Mouse (Mus musculus) 3T3-L1 (cell line): ENCODE data around the gene Rbm33.

ENCODE experiments used
- DNase-seq: peaks from one replicate; pipeline ENCODE4 v3.0.0-alpha.2; 2015; ENCODE audit warnings: low read depth, low spot score

Rbm33 gene

GRCm38 (mm10) chr5:28316722-28317245 is at the start of gene Rbm33:
Rbm33 (plus strand) TSS chr5:28317121.
- peak; percentile 82 for DNase-seq

- no peak for DNase-seq
Observed at GRCm38 (mm10) chr5:28267576-28267975, 49.3 kb upstream of the Rbm33 start.

GRCm38 (mm10) chr5:28269469-28269991 is 47.4 kb upstream of the Rbm33 start:
- DNase-seq = no peak

GRCm38 (mm10) chr5:28272836-28273235 is 44.1 kb upstream of the Rbm33 start:
- DNase-seq = no peak

- DNase-seq = no peak
Observed at GRCm38 (mm10) chr5:28277279-28277678, 39.6 kb upstream of the Rbm33 start.

GRCm38 (mm10) chr5:28289111-28289510 is 27.8 kb upstream of the Rbm33 start:
- no peak for DNase-seq

- DNase-seq = no peak
Observed at GRCm38 (mm10) chr5:28290630-28291029, 26.3 kb upstream of the Rbm33 start.

GRCm38 (mm10) chr5:28291118-28291850 is 25.6 kb upstream of the Rbm33 start:
- DNase-seq = no peak

- DNase-seq = no peak
Observed at GRCm38 (mm10) chr5:28292281-28292680, 24.6 kb upstream of the Rbm33 start.

GRCm38 (mm10) chr5:28293990-28294389 is 22.9 kb upstream of the Rbm33 start:
- DNase-seq = peak; percentile 82

GRCm38 (mm10) chr5:28298161-28298560 is 18.8 kb upstream of the Rbm33 start:
- DNase-seq = no peak

- DNase-seq = peak; percentile 76
Observed at GRCm38 (mm10) chr5:28298693-28299092, 18.2 kb upstream of the Rbm33 start.

- DNase-seq = no peak
Observed at GRCm38 (mm10) chr5:28299346-28299745, 17.6 kb upstream of the Rbm33 start.

GRCm38 (mm10) chr5:28302671-28303070 is 14.2 kb upstream of the Rbm33 start:
- no peak for DNase-seq

GRCm38 (mm10) chr5:28304551-28304950 is 12.4 kb upstream of the Rbm33 start:
- DNase-seq = no peak

GRCm38 (mm10) chr5:28315526-28315925 is 1.4 kb upstream of the Rbm33 start:
- DNase-seq = no peak

GRCm38 (mm10) chr5:28316151-28316721 is 685 bp upstream of the Rbm33 start:
- DNase-seq = peak; percentile 55

GRCm38 (mm10) chr5:28317253-28317916 is 464 bp downstream of the Rbm33 start:
- peak; percentile 44 for DNase-seq

GRCm38 (mm10) chr5:28317917-28318267 is 971 bp downstream of the Rbm33 start:
- DNase-seq = peak; percentile 58

- DNase-seq = peak; percentile 34
Observed at GRCm38 (mm10) chr5:28318671-28319070, 1.8 kb downstream of the Rbm33 start.

GRCm38 (mm10) chr5:28321769-28322168 is 4.8 kb downstream of the Rbm33 start:
- no peak for DNase-seq

GRCm38 (mm10) chr5:28322189-28322588 is 5.3 kb downstream of the Rbm33 start:
- no peak for DNase-seq
